Mouse (Mus musculus): Measurements from ENCODE around the gene Ubtd1. TPM values are rescaled to one million over a fixed set of nuclear protein-coding genes. Genes with fewer than 3 reads are reported as not detected.

Gene Ubtd1
- 4.2 and 4.5 TPM in 2 replicates for polyA plus RNA-seq (2012; rRNA removed)

DNA sequence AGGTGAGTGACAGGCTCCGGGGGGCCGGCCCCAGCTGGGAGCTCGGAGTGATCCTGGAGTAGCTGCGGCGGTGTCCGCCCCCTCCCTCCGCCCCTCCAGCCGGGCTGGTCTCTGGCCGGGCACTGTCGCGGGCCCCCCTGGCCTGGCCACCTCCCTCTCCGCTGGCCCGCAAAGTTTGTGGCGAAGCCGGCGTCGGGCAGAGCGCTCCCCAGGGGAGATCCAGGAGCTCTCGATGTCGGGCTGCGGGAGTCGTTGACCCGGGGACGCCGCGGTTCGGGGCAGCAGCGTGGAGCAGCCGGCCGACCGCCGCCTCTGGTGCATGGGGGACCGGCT is at the start of gene Ubtd1:
Gene Ubtd1, plus strand, starts transcription at position 169 of the 333 bp plus-strand sequence.

GRCm38 (mm10) chr19:41933179-41934086 is 48.1 kb upstream of the Ubtd1 start, which contains the start of the genes Exosc1 and Zdhhc16:
TSS of gene Exosc1 (minus strand) at chr19:41933423.
TSS of gene Zdhhc16 (plus strand) at chr19:41933480.

GRCm38 (mm10) chr19:41980819-41981594 is 556 bp upstream of the Ubtd1 start, which contains the start of gene Mms19:
TSS of gene Mms19 (minus strand) at chr19:41981157.

DNA sequence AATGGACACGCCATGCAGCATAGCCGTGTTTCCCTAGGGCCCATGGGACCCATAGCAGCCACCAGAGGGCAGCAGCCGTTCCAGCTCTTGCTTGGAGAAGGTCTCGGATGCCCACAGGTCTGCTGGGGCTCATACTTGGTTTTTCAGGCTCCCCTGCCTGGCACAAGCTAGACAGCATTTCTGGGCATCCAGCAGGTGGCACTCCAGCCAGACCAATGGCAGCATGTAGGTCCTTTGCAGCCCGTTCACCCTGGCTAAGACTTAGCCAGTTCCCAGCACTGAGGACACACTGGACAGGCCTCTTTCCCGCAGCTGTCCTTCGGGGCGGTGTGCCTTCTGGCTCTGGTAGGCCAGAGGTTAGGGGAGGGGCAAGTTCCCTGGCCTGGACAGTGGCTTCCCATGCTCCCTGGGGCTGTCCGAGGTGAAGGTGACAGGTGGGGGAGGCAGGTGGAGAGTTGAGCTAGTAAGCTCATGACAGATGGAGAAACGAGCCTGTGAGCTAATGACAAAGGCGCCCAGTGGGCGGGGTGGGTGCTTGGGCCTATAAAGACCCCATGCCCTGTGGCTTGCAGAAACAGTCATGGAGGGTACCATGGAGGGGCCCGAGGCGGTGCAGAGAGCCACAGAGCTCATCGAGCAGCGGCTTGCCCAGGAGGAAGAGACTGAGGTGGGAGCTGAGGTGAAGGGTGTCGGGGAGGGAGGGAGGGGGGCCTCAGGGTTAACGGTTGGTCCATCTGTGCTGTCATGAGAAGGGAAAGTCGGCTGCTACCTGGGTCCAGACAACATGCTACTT is 54.1 kb downstream of the Ubtd1 start, which contains the start of gene Ankrd2:
Gene Ankrd2, plus strand, starts transcription at position 545 of the 793 bp plus-strand sequence.

DNA sequence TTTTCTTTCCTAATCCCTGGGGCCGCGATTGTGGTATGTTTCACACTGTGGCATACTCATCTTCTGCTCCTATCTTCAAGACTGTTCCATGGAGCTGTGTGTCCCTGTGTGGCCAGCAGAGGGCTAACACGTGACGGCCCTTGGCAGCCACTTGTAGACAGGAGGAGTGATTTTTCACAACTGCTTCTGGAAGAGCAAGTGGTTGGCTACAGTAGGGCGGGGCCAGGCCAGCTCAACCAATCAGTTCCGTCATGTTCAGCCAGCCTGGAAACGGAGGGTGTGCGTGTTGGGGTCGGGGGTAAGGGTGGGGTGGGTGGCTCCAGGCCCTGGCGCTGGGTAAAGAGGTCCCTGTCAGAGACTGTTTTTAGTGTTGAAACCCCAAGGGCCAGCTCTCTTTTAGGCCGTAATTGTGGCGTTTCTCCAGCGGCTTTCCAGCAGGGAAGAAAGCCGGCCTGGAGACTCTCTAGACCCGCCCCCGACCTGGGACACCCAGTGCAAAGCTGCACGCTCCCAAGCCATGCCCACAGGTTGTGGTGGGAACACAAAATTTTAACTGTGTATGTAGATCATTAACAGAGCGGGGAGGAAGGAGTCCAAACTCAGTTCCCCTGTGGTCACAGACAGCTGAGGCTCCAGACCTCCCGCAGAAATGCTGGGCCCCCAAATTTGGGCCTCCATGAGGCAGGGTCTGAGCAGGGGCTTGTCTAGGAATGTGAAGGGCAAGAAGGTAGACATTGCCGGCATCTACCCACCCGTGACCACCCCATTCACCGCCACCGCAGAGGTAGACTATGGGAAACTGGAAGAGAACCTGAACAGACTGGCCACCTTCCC is 63.9 kb downstream of the Ubtd1 start, which contains the start of gene Hoga1:
Gene Hoga1, plus strand, starts transcription at position 342 of the 834 bp plus-strand sequence.

GRCm38 (mm10) chr19:42051948-42052347 is 70.4 kb downstream of the Ubtd1 start, which contains the start of gene 4933411K16Rik:
TSS of gene 4933411K16Rik (plus strand) at chr19:42052248.

Other genes starting within 250 kb of the Ubtd1 start
- 0.11 and 0.13 TPM in 2 replicates for gene Slit1, start 238.1 kb upstream of the Ubtd1 start, polyA plus RNA-seq (2012; rRNA removed)
- gene Arhgap19, start 179.7 kb upstream of the Ubtd1 start, polyA plus RNA-seq (2012; rRNA removed) = 22.3 and 26.2 TPM in 2 replicates
- 2.9 TPM in 2 replicates for gene Frat1, start 151.8 kb upstream of the Ubtd1 start, polyA plus RNA-seq (2012; rRNA removed)
- gene Frat2, start 133.6 kb upstream of the Ubtd1 start, polyA plus RNA-seq (2012; rRNA removed) = 5.5 and 5.9 TPM in 2 replicates
- 6.2 and 6.3 TPM in 2 replicates for gene Rrp12, start 85.6 kb upstream of the Ubtd1 start, polyA plus RNA-seq (2012; rRNA removed)
- gene Pgam1, start 69.8 kb upstream of the Ubtd1 start, polyA plus RNA-seq (2012; rRNA removed) = 110 and 129 TPM in 2 replicates
- 19.7 and 22.6 TPM in 2 replicates for gene Exosc1, start 48.3 kb upstream of the Ubtd1 start, polyA plus RNA-seq (2012; rRNA removed)
- 21.9 and 26.2 TPM in 2 replicates for gene Zdhhc16, start 48.3 kb upstream of the Ubtd1 start, polyA plus RNA-seq (2012; rRNA removed)
- gene Mms19, start 606 bp upstream of the Ubtd1 start, polyA plus RNA-seq (2012; rRNA removed) = 15.6 and 16.5 TPM in 2 replicates
- gene Ankrd2, start 54.2 kb downstream of the Ubtd1 start, polyA plus RNA-seq (2012; rRNA removed) = 0.05 and 0.10 TPM in 2 replicates
- gene Hoga1, start 63.8 kb downstream of the Ubtd1 start, polyA plus RNA-seq (2012; rRNA removed) = 20.8 and 24.0 TPM in 2 replicates
- gene 4933411K16Rik, start 70.5 kb downstream of the Ubtd1 start, polyA plus RNA-seq (2012; rRNA removed) = 0.72 and 0.90 TPM in 2 replicates
- 1.5 TPM in 2 replicates for gene Morn4, start 104.6 kb downstream of the Ubtd1 start, polyA plus RNA-seq (2012; rRNA removed)
- 8.0 and 8.6 TPM in 2 replicates for gene Pi4k2a, start 108.7 kb downstream of the Ubtd1 start, polyA plus RNA-seq (2012; rRNA removed)
- gene Avpi1, start 147.3 kb downstream of the Ubtd1 start, polyA plus RNA-seq (2012; rRNA removed) = 7.2 and 7.8 TPM in 2 replicates
- gene Marveld1, start 165.6 kb downstream of the Ubtd1 start, polyA plus RNA-seq (2012; rRNA removed) = 6.8 and 7.5 TPM in 2 replicates
- 7.8 and 8.7 TPM in 2 replicates for gene Zfyve27, start 182.2 kb downstream of the Ubtd1 start, polyA plus RNA-seq (2012; rRNA removed)
- 0.02 and 0.06 TPM in 2 replicates for gene Sfrp5, start 220.5 kb downstream of the Ubtd1 start, polyA plus RNA-seq (2012; rRNA removed)